Mouse (Mus musculus) limb, embryonic 10.5 days (tissue): Measurements from ENCODE around the gene Ap1ar. TPM values are rescaled to one million over a fixed set of nuclear protein-coding genes. Genes with fewer than 3 reads are reported as not detected.
A peak's percentile ranks its signal among the peaks of the same experiment; 100 is the strongest.

Source experiments
- DNase-seq: peaks from one replicate; pipeline ENCODE4 v3.0.0-alpha.2; 2017; ENCODE audit warnings: low spot score
- H3K27ac ChIP-seq: fragments of 300-500 bp; sonication (generic); 2 replicates; pipeline ENCODE4 v1.5.1; 2016; ENCODE audit warnings: mild to moderate bottlenecking
- H3K27me3 ChIP-seq: fragments of 300-500 bp; sonication (generic); 2 replicates; pipeline ENCODE4 v1.6.1; 2016; ENCODE audit warnings: low read depth, mild to moderate bottlenecking; ENCODE audit not compliant: poor library complexity, severe bottlenecking
- H3K36me3 ChIP-seq: fragments of 300-500 bp; sonication (generic); 2 replicates; pipeline ENCODE4 v1.6.1; 2016; ENCODE audit warnings: mild to moderate bottlenecking, moderate library complexity
- H3K4me1 ChIP-seq: fragments of 300-500 bp; sonication (generic); 2 replicates; pipeline ENCODE4 v1.6.1; 2016
- H3K4me3 ChIP-seq: fragments of 300-500 bp; sonication (generic); 2 replicates; pipeline ENCODE4 v1.5.1; 2016; ENCODE audit warnings: mild to moderate bottlenecking, moderate library complexity
- H3K9me3 ChIP-seq: fragments of 300-500 bp; sonication (generic); replicated peaks from 2 replicates; pipeline ENCODE4 v1.6.1; 2016; ENCODE audit warnings: mild to moderate bottlenecking
- WGBS: fragments of 180-500 bp; shearing (Covaris S2); methylation state at CpG from one replicate; pipeline ENCODE4 v1.1.7; 2016; 5-methylcytosine and 5-hydroxymethylcytosine counted together
- polyA plus RNA-seq: library from polyadenylated mRNA; unstranded; fragments of >200 nt; fragmentation: Nextera tagmentation; extraction: Ambion mirVana; gene quantifications from 2 replicates; pipeline ENCODE4 v1.2.1, GENCODE M21; 2016

The Ap1ar gene
- polyA plus RNA-seq, 1 experiment from 2014 or later, result 67.6 TPM

DNA sequence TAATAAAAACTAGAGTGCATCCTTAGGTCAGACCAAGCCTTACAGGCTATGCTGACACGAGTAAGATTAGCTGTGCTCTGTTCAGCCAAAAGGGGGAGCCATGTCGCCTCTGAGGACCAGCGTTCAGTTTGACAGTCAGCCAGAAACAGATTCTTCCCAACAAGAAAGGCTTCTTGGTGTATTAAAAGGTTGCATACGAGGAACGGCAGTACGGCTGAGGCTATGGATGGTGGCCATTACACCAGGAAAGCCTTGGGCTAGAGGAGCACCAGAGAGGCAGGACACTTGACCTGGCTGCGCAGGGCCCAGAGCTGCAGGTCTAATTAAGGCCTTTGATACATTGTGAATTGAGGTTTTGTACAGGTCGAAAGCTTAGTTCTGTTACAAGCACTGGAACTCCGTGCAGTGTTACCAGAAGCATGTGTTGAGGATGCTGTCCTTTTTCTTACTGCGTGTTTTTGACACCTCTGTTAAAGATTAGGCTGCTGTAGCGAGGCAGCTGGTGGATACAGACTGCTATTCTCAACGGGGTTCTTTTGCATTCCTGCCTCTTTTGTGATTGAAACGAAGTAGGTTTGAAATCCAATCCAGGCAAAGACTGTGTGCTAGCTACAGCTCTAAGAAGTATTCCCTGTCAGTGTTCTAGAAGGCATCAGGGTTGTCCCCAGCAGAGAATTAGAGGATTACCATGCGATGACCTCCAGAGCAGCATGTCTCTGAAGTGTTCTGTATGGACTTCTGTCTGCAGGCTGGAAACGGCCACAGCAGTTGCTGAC is 16.3 kb upstream of the Ap1ar start:
- WGBS, result 34% methylated on average over 15 of the region's 15 CpGs
- Histone ChIP-seq H3K27ac (no peak overlapping the region), H3K4me1 (no peaks in the 10 kb centered on the region), H3K27me3 (0 out of 2 replicates have a peak, but pooled peaks cover 8% of the 10 kb centered on the region), H3K36me3 (no peaks in the 10 kb centered on the region), H3K9me3 (no peaks in the 10 kb centered on the region), H3K4me3 (no peak overlapping the region)
- peak; percentile 47 for DNase-seq

DNA sequence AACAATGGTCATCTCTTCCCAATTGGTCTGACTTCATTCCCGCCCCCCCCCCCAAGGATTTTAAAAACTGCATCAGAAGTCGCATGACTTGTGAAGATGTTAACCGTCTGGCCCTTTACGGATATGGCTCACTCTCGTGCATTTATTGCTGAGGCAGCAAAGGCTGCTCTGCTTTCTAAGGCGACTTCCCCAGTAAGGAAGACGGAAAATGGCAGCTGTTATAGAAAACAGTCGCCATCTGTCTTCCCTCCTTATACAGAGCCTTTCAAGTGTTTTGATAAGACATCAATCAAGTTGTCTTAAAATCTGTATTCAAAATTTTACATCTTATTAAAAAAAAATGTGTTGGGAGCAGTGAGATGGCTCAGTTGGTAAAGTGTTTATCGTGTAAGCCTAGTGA is 15.4 kb upstream of the Ap1ar start:
- no peaks in the 10 kb centered on the region for H3K36me3 ChIP-seq
- H3K4me3 ChIP-seq, result no peak overlapping the region
- H3K27ac ChIP-seq, result no peak overlapping the region
- no peaks in the 10 kb centered on the region for H3K4me1 ChIP-seq
- DNase-seq, result no peak
- 85% methylated on average over 9 of the region's 9 CpGs for WGBS
- H3K9me3 ChIP-seq, result no peaks in the 10 kb centered on the region
- 0 out of 2 replicates have a peak, but pooled peaks cover 8% of the 10 kb centered on the region for H3K27me3 ChIP-seq

DNA sequence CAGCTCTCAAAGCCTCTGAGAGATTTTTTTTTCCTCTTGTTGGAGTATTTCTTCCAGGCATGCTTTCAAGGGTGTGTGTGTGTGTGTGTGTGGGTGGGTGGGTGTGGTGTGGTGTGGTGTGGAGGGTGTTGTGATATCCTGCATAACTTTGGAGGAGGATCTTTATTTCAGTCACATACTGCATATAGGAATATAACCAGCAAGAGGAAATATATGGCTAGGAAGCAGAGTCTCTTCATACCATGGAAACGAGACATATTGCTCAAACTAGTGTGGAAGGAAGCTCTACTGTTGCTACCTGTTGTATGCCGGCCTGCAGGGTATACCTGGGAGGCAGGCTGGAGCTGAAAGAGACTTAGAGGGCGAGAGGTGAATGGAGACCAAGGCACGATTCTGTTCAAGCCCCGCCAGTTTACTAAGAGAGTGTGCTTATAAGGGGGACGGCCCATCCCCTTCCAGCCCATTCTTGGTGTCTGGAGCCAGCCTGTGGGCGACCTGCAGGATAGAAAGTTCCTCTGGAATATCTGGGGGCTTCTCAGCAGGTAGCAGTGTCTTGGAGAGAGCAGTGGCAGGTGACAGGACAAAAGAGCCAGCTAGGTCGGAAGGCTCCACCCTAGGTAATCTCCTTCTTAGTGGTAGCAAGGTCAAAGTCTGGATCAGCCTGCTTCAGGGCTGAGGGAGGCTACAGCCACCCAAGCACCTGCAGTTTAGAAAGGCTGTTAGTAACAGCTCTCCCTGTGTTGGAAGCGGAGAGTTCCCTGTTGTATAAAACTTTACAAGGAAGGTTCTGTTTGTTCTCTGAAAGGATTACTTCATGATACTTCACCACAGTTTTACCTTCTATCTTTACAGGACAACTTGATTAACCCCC is 13.7 kb upstream of the Ap1ar start:
- H3K4me3 ChIP-seq, result no peak overlapping the region
- H3K36me3 ChIP-seq, result no peaks in the 10 kb centered on the region
- DNase-seq, result no peak
- no peak overlapping the region for H3K27ac ChIP-seq
- H3K4me1 ChIP-seq, result no peaks in the 10 kb centered on the region
- H3K27me3 ChIP-seq, result 0 out of 2 replicates have a peak, but pooled peaks cover 8% of the 10 kb centered on the region
- 62% methylated on average over 9 of the region's 9 CpGs for WGBS
- H3K9me3 ChIP-seq, result no peaks in the 10 kb centered on the region

DNA sequence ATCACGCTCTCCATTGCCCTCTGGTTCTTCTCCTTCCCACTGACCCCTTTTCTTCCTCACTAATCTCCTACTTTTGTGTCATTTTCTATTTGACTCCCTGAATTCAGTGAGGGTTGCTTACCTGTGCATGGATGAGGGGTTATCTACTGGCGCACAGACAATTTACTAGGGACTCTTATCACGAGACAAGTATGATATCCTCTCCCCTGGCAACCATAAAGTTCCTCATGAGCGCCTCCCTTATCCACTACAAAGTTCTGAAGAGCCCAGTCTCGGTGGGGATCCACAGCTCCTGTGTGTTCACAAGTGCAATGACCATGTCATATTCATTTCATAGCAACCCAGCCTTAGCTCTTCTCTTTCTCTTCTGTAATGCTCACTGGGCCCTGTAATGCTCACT is 12.6 kb upstream of the Ap1ar start:
- Histone ChIP-seq H3K9me3 (no peaks in the 10 kb centered on the region), H3K27ac (no peak overlapping the region), H3K27me3 (0 out of 2 replicates have a peak, but pooled peaks cover 8% of the 10 kb centered on the region), H3K4me1 (no peaks in the 10 kb centered on the region), H3K4me3 (no peak overlapping the region), H3K36me3 (no peaks in the 10 kb centered on the region)
- WGBS, result 88% methylated on average over 5 of the region's 5 CpGs
- DNase-seq, result peak; percentile 12

DNA sequence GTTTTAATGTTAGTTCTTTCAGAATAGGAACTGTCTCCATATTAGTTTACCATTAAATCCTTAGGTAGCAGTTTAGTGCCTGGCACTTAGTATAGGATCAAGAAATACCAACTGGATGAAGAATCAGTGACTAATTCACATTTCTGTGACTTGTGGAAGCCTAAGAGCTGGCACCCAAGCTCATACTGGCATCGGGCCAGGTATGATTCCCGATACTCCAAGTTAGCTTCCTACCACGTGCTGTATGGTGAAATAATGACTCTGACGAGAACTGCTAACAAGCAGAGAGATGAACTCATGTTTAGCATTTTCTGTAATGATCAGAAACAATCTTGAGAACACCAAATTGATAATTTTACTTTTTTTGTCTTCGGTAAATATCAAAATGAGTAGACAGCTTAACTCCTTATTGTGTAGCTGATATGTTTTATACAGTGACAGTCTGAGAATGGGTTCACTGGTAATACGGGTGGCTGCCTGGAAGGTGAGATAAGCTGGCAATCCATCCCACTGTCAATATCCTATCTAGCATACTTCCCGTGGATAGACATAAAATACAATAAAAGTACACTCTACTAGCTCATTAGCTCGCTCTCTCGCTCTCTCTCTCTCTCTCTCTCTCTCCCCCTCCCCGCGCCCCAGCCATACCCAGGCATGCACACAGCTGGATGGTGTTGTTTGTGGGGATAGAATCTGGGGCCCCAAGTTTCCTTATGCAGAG is 10.9 kb upstream of the Ap1ar start:
- WGBS, result 92% methylated on average over 11 of the region's 11 CpGs
- no peak overlapping the region for H3K4me3 ChIP-seq
- H3K27ac ChIP-seq, result no peak overlapping the region
- H3K27me3 ChIP-seq, result no peaks in the 10 kb centered on the region
- peak; percentile 21 for DNase-seq
- no peaks in the 10 kb centered on the region for H3K4me1 ChIP-seq
- H3K9me3 ChIP-seq, result no peaks in the 10 kb centered on the region
- no peaks in the 10 kb centered on the region for H3K36me3 ChIP-seq

DNA sequence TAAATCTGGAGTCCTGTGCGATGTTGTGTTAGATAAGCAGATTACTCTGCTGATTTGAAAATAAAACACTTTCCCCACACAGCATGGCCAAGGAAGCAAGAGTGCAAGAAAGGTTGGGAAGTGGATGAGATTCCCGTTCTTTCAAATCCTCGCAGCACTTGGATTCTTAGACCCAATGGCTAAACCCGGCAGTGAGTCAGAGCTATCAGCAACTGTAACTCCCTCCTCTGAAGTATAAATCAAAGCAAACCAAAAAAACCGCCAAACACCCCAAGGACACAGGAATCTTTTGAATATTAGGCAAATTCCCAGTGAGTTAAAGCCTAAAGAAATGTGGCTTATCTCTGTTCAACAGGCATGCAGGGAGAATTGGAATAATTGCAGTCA is 6.6 kb upstream of the Ap1ar start:
- Histone ChIP-seq H3K27me3 (no peaks in the 10 kb centered on the region), H3K4me1 (no peaks in the 10 kb centered on the region), H3K36me3 (no peaks in the 10 kb centered on the region), H3K27ac (no peak overlapping the region), H3K4me3 (no peak overlapping the region), H3K9me3 (no peaks in the 10 kb centered on the region)
- DNase-seq, result no peak
- WGBS, result 87% methylated on average over 5 of the region's 5 CpGs

DNA sequence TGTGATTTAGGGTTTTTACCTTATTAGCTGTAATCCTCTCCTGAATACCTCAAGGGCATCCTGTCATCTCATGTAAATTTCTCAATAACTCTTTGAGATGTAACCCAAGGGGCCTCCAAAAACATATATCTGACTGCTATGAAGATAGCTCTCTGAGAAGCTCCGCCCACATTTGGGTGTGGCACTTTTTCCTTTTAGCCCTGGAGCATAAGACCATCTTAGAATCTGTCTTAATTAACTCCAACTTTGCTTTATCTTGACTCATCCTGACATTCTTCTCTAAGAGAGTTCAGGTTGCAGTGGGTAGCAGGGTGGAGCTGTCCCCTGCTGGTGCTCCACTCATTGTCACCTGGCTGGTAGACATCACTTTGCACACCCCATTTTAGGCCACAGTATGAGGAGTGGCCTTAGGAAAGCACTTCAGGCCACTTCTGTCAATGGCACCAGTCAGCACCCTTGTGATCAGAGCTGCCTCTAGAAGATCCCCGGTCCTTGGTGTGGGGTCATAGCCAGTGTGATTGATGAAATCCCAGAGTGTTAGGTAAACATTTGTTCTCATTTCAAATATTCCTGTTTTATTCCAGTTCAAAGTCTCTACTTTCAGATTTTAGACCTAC is 6.1 kb upstream of the Ap1ar start:
- no peak overlapping the region for H3K4me3 ChIP-seq
- H3K9me3 ChIP-seq, result no peaks in the 10 kb centered on the region
- no peak overlapping the region for H3K27ac ChIP-seq
- peak; percentile 22 for DNase-seq
- no peaks in the 10 kb centered on the region for H3K27me3 ChIP-seq
- H3K36me3 ChIP-seq, result no peaks in the 10 kb centered on the region
- WGBS, result 86% methylated on average over 2 of the region's 2 CpGs
- no peaks in the 10 kb centered on the region for H3K4me1 ChIP-seq

DNA sequence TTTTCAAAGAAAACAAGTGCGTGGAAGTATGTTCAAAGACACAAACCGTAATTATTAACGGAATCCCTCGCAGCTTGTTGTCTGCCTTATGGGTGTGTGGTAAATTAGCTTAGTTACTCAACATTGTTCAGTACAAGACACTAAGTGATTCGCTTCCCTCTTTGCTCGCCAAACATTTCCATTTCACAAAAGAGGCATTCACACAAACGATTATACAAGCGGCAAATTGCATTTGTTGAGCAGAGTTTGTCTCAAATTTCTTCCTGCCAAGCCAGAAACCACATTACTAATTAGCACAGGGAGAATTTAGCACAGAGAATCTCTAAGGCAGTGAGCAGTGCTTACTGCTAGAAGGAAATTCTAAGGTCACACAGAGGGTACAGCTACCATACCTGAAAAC is 4.6 kb upstream of the Ap1ar start:
- Histone ChIP-seq H3K27ac (no peak overlapping the region), H3K9me3 (no peaks in the 10 kb centered on the region), H3K4me1 (peaks cover 5% of the 10 kb centered on the region; the same call in 1 of the 2 replicates), H3K27me3 (no peaks in the 10 kb centered on the region), H3K36me3 (no peaks in the 10 kb centered on the region), H3K4me3 (no peak overlapping the region)
- WGBS, result 89% methylated on average over 8 of the region's 8 CpGs
- no peak for DNase-seq

DNA sequence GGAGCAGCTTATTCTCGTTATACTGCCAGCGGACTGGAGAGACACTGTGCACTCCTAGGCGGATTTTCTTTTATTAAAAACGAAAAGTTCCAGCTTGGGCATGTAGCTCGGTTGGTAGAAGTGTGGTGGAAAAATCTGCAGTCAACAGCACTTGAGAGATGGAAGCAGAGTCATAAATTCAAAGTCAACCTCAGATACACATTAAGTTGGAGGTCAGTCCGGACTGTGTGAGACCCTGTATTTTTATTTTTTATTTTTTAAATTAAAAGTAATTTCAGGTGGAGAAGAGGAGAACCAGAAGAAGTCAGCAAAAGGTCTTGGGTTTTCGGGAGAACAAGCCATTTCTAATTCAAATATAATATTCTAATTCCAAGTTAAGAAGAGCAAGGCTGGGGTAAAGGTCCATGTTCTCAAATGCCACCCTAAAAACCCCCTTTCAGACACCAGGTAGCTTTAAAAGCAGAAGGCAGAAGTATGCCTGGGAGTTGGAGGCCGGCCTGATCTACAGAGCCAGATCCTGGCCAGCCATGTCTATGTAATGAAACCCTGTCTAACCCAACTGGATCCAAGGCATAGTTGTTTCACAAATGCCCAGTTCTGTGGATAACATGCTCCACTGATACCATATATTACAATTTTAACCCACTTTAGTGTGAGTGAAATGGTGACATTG is 785 bp upstream of the Ap1ar start:
- H3K27me3 ChIP-seq, result no peaks in the 10 kb centered on the region
- H3K9me3 ChIP-seq, result no peaks in the 10 kb centered on the region
- peak overlapping the region; percentile 87 for H3K4me3 ChIP-seq
- WGBS, result 33% methylated on average over 8 of the region's 8 CpGs
- no peaks in the 10 kb centered on the region for H3K36me3 ChIP-seq
- peaks cover 19% of the 10 kb centered on the region for H3K4me1 ChIP-seq
- DNase-seq, result no peak
- H3K27ac ChIP-seq, result peak overlapping the region; percentile 94

DNA sequence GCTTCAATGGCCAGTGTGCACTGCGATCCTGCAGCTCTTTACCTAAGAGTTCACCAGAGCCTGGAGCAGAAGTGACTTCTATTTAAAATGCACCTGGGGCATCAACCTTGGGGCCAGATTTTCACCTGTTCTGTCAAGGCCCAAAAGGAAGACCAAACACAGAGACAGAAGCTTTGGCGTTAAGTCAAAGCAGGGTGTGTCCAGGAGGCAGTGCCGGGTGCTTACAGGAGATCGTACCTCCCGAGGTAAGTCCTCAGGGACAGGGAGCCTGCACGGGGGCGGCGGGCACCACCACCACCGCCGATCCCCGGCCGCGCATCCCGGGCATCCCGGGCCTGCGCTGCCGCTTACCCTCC is 547 bp downstream of the Ap1ar start:
- Histone ChIP-seq H3K4me3 (peak overlapping the region; percentile 87), H3K27ac (peak overlapping the region; percentile 94), H3K4me1 (peaks cover 19% of the 10 kb centered on the region), H3K9me3 (no peaks in the 10 kb centered on the region), H3K27me3 (no peaks in the 10 kb centered on the region), H3K36me3 (peaks cover 8% of the 10 kb centered on the region)
- WGBS, result 0% methylated on average over 17 of the region's 17 CpGs
- no peak for DNase-seq

DNA sequence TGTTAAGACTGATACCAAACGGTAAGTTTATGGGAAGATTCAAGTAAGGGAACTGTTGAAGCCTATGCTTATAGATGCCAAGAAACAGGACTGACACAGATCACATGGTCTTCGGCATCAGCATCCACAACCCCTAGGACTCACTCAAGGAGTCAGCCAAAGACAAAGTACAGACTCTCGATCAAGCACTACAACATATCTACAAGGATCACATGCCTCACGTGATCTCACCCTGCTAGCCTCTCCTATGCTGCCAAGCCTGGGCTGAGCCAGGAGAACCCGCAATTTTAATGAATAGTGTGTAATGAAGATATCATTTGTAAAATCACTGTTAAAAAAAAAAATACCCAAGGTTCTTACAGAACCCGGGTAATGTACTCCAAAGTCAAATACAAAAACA is 1.7 kb downstream of the Ap1ar start:
- H3K9me3 ChIP-seq, result no peaks in the 10 kb centered on the region
- 92% methylated on average over 6 of the region's 6 CpGs for WGBS
- peaks cover 19% of the 10 kb centered on the region for H3K4me1 ChIP-seq
- peaks cover 11% of the 10 kb centered on the region for H3K36me3 ChIP-seq
- no peak overlapping the region for H3K27ac ChIP-seq
- no peak overlapping the region for H3K4me3 ChIP-seq
- no peak for DNase-seq
- no peaks in the 10 kb centered on the region for H3K27me3 ChIP-seq

DNA sequence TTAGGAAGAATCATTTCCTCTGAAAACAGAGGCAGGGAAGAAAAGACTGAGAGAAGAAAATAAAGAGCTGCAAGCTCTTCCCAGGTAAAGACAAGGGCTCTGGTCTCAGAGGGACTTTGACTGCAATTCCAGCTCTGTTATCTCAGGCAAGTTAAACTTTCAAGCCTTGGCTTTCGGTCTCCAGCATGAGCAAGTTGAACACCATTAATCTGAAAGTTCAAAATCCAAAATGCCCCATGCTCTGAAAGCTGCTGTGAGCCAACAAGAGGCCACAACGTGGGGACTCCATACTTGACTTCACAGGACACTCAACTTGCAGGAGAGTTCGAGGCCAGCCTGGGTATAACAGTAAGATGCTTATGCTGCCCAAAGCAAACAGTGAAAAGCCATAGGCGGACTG is 3.3 kb downstream of the Ap1ar start:
- no peaks in the 10 kb centered on the region for H3K27me3 ChIP-seq
- no peak overlapping the region for H3K27ac ChIP-seq
- no peaks in the 10 kb centered on the region for H3K9me3 ChIP-seq
- 89% methylated on average over 4 of the region's 4 CpGs for WGBS
- no peak for DNase-seq
- H3K4me1 ChIP-seq, result peaks cover 19% of the 10 kb centered on the region
- peaks cover 11% of the 10 kb centered on the region for H3K36me3 ChIP-seq
- H3K4me3 ChIP-seq, result no peak overlapping the region
